Mouse (Mus musculus) forebrain, embryonic 15.5 days (tissue): ENCODE data around the gene Sipa1l2. TPM values are rescaled to one million over a fixed set of nuclear protein-coding genes. Genes with fewer than 3 reads are reported as not detected.
A peak's percentile ranks its signal among the peaks of the same experiment; 100 is the strongest.
"Not testable (repeated sequence)": the region's sequence is repeated elsewhere in the genome, so short reads cannot be mapped to it uniquely, and the experiment has no call there.

Experiments used
- ATAC-seq: fragments of 200-750 bp; cut with Nextera tagmentation; replicated peaks from 2 replicates; pipeline ENCODE4 v1.8.0; 2017; ENCODE audit warnings: mild to moderate bottlenecking, moderate TSS enrichment, moderate library complexity
- H3K27ac ChIP-seq: fragments of 300-500 bp; sonication (generic); replicated peaks from 2 replicates; pipeline ENCODE4 v1.5.1; 2015; ENCODE audit warnings: mild to moderate bottlenecking, inconsistent platforms
- H3K27me3 ChIP-seq: fragments of 300-500 bp; sonication (generic); 2 replicates; pipeline ENCODE4 v1.6.1; 2015; ENCODE audit warnings: inconsistent platforms
- H3K36me3 ChIP-seq: fragments of 300-500 bp; sonication (generic); 2 replicates; pipeline ENCODE4 v1.6.1; 2015; ENCODE audit warnings: mild to moderate bottlenecking, inconsistent platforms
- H3K4me1 ChIP-seq: fragments of 300-500 bp; sonication (generic); 2 replicates; pipeline ENCODE4 v1.6.1; 2015; ENCODE audit warnings: inconsistent platforms
- H3K4me2 ChIP-seq: fragments of 300-500 bp; sonication (generic); replicated peaks from 2 replicates; pipeline ENCODE4 v1.6.1; 2015; ENCODE audit warnings: mild to moderate bottlenecking, inconsistent platforms
- H3K4me3 ChIP-seq: fragments of 300-500 bp; sonication (generic); 2 replicates; pipeline ENCODE4 v1.5.1; 2015; ENCODE audit warnings: mild to moderate bottlenecking, inconsistent platforms
- H3K9ac ChIP-seq: fragments of 300-500 bp; sonication (generic); replicated peaks from 2 replicates; pipeline ENCODE4 v1.6.1; 2015; ENCODE audit warnings: mild to moderate bottlenecking, inconsistent platforms
- H3K9me3 ChIP-seq: fragments of 300-500 bp; sonication (generic); 2 replicates; pipeline ENCODE4 v1.6.1; 2016; ENCODE audit warnings: inconsistent platforms
- WGBS: fragments of 180-500 bp; shearing (Covaris S2); methylation state at CpG from one replicate; pipeline ENCODE4 v1.1.7; 2015; ENCODE audit warnings: mixed read lengths; 5-methylcytosine and 5-hydroxymethylcytosine counted together
- polyA plus RNA-seq: library from polyadenylated mRNA; unstranded; fragments of >200 nt; fragmentation: Nextera tagmentation; extraction: Ambion mirVana; gene quantifications from 2 replicates; pipeline ENCODE4 v1.2.1, GENCODE M21; 2015

Gene Sipa1l2
- polyA plus RNA-seq, 1 experiment from 2014 or later, result 32.0 TPM

DNA sequence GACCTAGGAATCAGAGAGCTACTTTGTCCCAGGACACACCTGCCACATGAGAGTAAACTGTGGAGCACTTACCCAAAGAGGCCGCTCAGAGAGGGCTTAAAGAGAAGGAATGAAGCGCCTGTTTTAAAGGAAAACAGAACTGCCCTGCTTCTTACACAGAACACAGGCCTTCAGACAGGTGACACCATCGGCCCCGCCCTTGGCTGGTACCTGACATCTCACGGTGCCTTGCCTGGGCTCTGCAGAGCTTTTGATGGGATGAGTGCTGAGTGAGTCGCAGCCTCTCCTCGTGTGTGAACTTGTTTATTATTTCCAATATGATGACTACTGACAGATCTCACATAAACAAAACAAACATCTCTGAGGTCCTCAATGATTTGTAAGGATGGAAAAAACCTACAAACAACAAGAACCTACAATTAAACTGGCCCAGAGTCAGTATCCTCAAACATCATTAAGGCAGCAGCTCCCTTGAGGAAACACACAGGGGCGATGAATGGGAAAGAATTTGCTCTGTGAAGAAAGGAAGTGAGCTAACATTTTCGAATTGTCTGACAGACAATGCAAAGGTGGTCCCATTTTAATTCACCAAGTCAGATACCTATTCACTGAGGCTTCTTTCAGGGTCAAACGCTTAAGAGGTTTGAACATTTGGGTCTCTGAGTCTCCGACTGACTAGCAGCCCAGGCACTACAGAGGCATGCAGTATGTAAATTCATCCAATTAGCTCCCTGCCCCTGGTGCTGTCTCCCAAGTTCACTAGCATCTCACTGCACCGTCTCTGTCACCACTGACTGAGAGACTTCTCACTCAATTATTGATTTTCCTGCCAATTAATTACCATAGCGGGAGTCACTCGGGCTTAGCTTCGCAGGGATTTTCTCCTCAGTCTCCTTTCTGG is 39.2 kb downstream of the Sipa1l2 start:
- Histone ChIP-seq H3K4me3 (no peak overlapping the region), H3K4me1 (peaks cover 90% of the 10 kb centered on the region), H3K27me3 (no peaks in the 10 kb centered on the region), H3K27ac (peak overlapping the region; percentile 19; the same call in 1 of the 2 replicates), H3K4me2 (no peak overlapping the region), H3K36me3 (no peaks in the 10 kb centered on the region), H3K9ac (no peak overlapping the region), H3K9me3 (no peaks in the 10 kb centered on the region)
- no peak for ATAC-seq
- 38% methylated on average over 15 of the region's 15 CpGs for WGBS

DNA sequence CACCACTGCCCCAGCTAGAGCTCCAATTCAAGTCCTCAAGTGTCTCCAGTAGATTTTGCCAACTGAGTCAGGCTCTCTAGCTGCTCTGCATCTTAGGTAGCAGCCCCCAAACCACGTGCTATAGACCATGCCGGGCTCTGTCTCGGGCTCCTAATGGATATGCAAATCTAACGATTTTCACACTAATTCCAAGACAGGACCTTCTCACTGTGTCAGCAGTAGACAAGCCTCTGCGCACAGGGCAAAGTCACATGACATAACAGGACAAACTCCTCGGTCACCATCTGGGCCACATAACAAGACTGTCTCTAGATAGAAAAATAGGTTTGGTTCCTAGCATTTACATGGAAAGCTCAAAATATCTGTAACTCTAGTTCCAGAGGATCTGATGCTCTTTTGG is 40.6 kb downstream of the Sipa1l2 start:
- ATAC-seq, result 0 out of 2 replicates have a peak, but pooled peaks have one; percentile 12
- H3K27ac ChIP-seq, result no peak overlapping the region
- WGBS, result 16% methylated on average over 6 of the region's 6 CpGs

DNA sequence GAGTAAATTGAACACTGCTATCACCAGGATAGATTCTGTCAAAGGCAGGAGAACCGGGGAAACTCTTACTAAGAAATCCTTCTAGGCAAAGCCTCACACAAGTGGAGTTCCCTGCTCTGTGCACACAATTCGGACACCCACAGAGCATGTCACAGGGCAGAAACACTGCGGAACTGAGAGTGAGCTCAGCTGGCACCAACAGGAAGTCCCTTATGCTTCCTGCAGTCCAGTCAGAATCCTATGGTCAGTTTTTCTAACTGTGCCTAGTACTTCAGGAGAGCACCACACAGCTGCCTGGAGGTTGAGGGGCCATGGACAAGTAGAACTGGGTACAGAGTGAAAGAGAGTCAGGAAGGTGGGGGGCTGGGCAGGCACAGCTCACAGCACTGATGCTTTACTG is 41.7 kb downstream of the Sipa1l2 start:
- H3K36me3 ChIP-seq, result no peaks in the 10 kb centered on the region
- H3K4me1 ChIP-seq, result peaks cover 78% of the 10 kb centered on the region
- no peaks in the 10 kb centered on the region for H3K9me3 ChIP-seq
- H3K4me3 ChIP-seq, result no peak overlapping the region
- H3K27ac ChIP-seq, result no peak overlapping the region
- no peaks in the 10 kb centered on the region for H3K27me3 ChIP-seq
- no peak for ATAC-seq
- WGBS, result 60% methylated on average over 3 of the region's 3 CpGs
- H3K4me2 ChIP-seq, result no peak overlapping the region
- H3K9ac ChIP-seq, result no peak overlapping the region

More for the DNA sequence above, 40.6 kb downstream of the Sipa1l2 start:
- no peak overlapping the region for H3K4me3 ChIP-seq
- H3K9me3 ChIP-seq, result no peaks in the 10 kb centered on the region
- H3K27me3 ChIP-seq, result no peaks in the 10 kb centered on the region
- H3K9ac ChIP-seq, result no peak overlapping the region
- H3K4me1 ChIP-seq, result peaks cover 84% of the 10 kb centered on the region
- no peak overlapping the region for H3K4me2 ChIP-seq
- no peaks in the 10 kb centered on the region for H3K36me3 ChIP-seq

DNA sequence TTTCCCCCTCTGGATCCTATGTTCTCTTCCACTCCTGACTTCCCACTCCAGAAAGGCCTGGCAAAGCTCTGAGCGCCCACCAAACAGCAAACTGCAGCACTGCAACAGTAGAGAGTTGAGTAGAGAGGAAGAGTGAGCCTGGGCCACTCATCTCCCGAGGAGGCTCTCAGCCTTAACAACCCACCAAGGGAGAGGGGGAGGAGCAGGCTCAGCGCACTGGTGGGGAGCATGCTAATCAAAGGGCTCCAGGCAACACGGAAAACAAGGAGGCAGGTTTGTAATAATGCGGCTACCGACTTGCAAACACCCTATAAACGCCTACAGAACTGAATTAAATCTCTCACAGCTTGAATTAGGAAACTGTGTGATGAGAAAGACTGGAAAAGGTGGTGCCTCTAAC is 42.6 kb downstream of the Sipa1l2 start:
- peaks cover 74% of the 10 kb centered on the region for H3K4me1 ChIP-seq

DNA sequence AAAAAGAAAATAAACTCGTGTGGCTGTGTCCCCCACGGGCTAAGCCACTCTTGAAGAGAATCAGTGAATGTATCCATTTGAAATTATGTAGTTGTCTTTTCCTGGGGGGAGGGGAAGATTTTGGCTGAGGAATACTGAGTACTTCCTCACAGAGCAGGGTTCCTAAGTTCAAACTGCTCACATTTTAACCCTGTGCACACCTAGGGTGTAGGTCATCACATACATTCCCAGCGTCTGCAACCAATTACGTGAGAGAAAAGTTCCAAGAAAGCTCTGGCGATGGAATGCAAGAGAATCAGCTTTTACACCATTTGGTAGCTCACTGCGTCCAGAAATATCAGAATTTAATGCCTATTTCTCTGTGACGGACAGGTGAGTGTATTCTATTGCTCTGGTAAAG is 43.0 kb downstream of the Sipa1l2 start:
- H3K27ac ChIP-seq, result no peak overlapping the region
- H3K27me3 ChIP-seq, result no peaks in the 10 kb centered on the region
- H3K9me3 ChIP-seq, result no peaks in the 10 kb centered on the region
- H3K9ac ChIP-seq, result no peak overlapping the region
- 43% methylated on average over 7 of the region's 7 CpGs for WGBS
- no peaks in the 10 kb centered on the region for H3K36me3 ChIP-seq
- ATAC-seq, result no peak
- peaks cover 70% of the 10 kb centered on the region for H3K4me1 ChIP-seq
- no peak overlapping the region for H3K4me2 ChIP-seq
- no peak overlapping the region for H3K4me3 ChIP-seq

More for the DNA sequence above, 42.6 kb downstream of the Sipa1l2 start:
- no peak overlapping the region for H3K4me2 ChIP-seq
- no peak overlapping the region for H3K4me3 ChIP-seq
- H3K27me3 ChIP-seq, result no peaks in the 10 kb centered on the region
- no peaks in the 10 kb centered on the region for H3K9me3 ChIP-seq
- H3K27ac ChIP-seq, result 0 out of 2 replicates have a peak overlapping the region, but pooled peaks have one; percentile 17
- no peak; the same call in 1 of the 2 replicates for ATAC-seq
- WGBS, result 8% methylated on average over 7 of the region's 7 CpGs
- H3K36me3 ChIP-seq, result no peaks in the 10 kb centered on the region
- no peak overlapping the region for H3K9ac ChIP-seq

DNA sequence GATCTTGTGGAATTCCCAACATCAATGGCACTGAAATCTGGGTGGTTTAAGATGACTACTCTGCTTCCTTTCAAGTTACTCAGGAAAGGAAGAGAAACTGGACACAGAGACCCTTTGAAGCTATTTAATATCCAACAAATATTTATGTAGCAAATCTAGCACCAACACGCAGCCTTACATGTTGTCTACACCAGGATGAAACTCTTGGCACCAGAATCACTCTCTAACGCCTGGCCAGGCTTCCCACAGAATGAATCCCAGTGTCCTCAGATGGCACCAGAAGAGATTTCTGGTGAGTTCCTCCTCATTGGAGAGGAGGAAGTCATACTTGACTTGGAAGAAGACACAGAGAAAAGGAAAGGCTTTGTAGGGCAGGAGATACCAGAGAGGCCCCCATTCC is 45.1 kb downstream of the Sipa1l2 start:
- H3K9me3 ChIP-seq, result no peaks in the 10 kb centered on the region
- WGBS, result 77% methylated on average over 2 of the region's 2 CpGs
- H3K4me3 ChIP-seq, result no peak overlapping the region
- peaks cover 52% of the 10 kb centered on the region for H3K4me1 ChIP-seq
- ATAC-seq, result no peak
- no peaks in the 10 kb centered on the region for H3K36me3 ChIP-seq
- H3K9ac ChIP-seq, result no peak overlapping the region
- H3K27me3 ChIP-seq, result no peaks in the 10 kb centered on the region
- no peak overlapping the region for H3K4me2 ChIP-seq
- no peak overlapping the region for H3K27ac ChIP-seq

DNA sequence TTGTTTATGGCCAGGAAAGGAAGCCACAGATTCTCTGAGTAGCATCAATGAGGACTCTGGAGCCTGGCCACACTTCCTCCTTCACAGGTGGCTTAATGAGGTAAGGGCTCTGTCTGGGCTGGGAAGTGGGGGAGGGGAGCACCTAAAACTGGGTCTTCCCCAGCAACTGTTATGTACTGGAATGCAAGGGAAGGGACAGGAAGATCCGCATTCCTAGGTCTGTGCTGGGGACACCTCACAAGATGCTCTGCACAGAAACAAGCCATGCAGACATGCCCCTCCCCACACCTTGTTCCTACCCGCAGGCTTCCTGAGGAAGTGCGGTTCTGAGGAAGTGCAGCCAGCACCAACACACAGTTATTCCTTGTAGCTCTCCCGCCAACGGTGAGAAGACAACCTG is 46.4 kb downstream of the Sipa1l2 start:
- Histone ChIP-seq H3K4me3 (no peak overlapping the region), H3K4me2 (no peak overlapping the region), H3K9me3 (no peaks in the 10 kb centered on the region), H3K36me3 (no peaks in the 10 kb centered on the region), H3K4me1 (peaks cover 42% of the 10 kb centered on the region), H3K27me3 (no peaks in the 10 kb centered on the region), H3K27ac (no peak overlapping the region), H3K9ac (no peak overlapping the region)
- no peak for ATAC-seq
- WGBS, result 46% methylated on average over 5 of the region's 5 CpGs

DNA sequence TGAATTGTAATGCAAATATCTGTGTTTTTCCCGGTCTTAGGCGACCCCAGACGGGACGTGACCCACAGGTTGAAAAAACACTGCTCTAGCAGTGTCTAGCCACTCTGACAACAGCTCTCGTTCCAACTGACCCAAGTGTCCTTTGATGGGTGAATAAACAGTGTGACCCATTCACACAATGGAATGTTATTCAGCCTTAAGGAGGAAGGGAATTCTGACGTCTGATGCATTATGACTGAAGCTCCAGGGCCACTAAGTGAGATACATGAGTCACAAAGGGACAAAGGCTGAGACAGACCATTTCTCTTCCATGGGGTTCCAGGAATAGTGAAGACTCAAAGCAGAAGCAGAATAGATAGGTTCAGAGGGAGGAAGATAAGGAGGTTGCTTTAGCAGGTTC is 47.5 kb downstream of the Sipa1l2 start:
- Histone ChIP-seq H3K4me3 (no peak overlapping the region), H3K27me3 (no peaks in the 10 kb centered on the region), H3K36me3 (no peaks in the 10 kb centered on the region), H3K9ac (no peak overlapping the region), H3K4me1 (peaks cover 40% of the 10 kb centered on the region), H3K27ac (no peak overlapping the region), H3K9me3 (no peaks in the 10 kb centered on the region), H3K4me2 (no peak overlapping the region)
- ATAC-seq, result no peak
- 52% methylated on average over 6 of the region's 6 CpGs for WGBS

DNA sequence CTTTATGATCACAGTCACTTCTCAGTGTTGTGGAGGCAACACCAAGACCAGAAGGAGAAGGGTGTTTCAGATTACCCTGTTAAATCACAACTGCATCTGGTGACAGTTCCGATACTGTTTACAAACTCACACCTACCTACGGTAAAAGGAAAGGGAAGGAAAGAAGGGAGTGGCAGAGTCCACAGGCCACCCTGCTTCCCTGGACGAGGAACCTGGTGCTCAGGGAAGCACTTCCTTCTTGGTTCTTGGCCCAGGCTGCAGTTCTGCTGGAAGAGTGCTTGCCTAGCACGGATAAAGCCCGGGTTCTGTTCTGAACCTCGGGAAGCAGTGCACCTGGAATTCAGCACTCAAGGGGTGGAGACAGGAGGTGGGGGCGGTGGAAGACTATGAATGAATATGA is 48.5 kb downstream of the Sipa1l2 start:
- ATAC-seq, result no peak
- no peak overlapping the region for H3K27ac ChIP-seq

DNA sequence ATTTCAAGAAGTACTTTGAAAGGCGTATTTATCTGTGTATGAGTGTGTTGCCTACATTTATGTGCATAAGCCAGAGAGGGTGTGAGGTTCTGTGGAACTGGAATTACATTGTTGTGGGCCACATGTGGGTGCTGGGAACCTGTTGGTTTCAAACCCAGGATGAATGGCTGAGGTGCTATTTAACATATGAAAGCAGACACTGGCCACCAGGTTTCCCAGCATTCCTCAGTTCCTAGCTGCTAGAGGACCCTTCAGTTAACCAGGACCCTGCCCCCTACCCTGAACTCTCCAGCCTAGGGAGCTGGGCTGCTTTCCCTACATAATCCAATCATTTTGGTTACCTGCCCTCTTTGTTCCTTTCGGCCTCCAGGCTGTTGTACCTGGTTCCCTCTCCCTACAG is 49.3 kb downstream of the Sipa1l2 start:
- ATAC-seq, H3K9ac ChIP-seq, H3K4me3 ChIP-seq, H3K27me3 ChIP-seq, H3K36me3 ChIP-seq, H3K27ac ChIP-seq, H3K4me2 ChIP-seq, H3K9me3 ChIP-seq: not testable (repeated sequence)
- 51% methylated on average over 2 of the region's 2 CpGs for WGBS
- H3K4me1 ChIP-seq, result peaks cover 31% of the 10 kb centered on the region

More for the DNA sequence above, 48.5 kb downstream of the Sipa1l2 start:
- Histone ChIP-seq H3K27me3 (no peaks in the 10 kb centered on the region), H3K4me3 (no peak overlapping the region), H3K9me3 (no peaks in the 10 kb centered on the region), H3K36me3 (no peaks in the 10 kb centered on the region), H3K9ac (no peak overlapping the region), H3K4me2 (no peak overlapping the region), H3K4me1 (peaks cover 32% of the 10 kb centered on the region)
- 74% methylated on average over 7 of the region's 7 CpGs for WGBS

DNA sequence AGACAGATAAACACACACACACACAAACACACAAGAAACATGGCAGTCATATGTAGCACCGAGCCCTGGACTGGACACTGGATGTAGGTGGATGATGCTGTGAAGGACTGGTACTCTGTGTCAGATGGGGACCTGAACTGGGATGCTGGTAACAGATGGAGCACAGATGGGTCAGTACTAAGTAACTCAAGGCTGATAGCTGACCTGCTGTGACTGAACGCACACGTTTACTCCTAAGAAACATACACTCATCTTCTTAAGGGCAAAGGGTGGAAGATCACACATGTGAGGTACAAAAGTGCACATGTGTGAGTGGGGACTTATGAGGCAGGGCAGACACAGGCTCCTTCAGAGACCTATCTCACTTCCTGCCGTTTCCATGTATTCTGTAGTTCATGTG is 50.7 kb downstream of the Sipa1l2 start:
- WGBS, result 79% methylated on average over 4 of the region's 4 CpGs
- ATAC-seq, result no peak

DNA sequence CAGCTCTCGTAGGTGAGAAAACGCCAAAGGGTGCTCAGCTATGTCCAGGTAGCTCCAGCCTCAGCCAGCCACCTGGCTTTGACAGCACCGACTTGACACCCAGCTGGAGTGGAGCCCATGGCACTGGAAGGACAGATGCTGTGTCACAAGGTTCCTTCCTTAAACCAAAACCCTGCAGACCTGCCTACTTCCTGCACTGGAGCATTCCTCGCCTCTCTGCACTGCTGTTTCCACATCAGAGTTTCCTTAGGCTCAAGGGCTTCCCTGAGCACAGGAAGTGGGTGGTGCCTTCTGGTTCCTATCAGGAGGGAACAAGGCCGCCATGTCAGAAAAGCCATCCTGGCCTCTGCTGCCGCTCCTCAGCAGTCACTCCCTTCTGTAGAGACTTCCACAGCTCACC is 51.3 kb downstream of the Sipa1l2 start:
- Histone ChIP-seq H3K9me3 (no peaks in the 10 kb centered on the region), H3K4me3 (no peak overlapping the region), H3K4me1 (peaks cover 44% of the 10 kb centered on the region), H3K9ac (no peak overlapping the region), H3K27me3 (no peaks in the 10 kb centered on the region), H3K27ac (no peak overlapping the region), H3K36me3 (no peaks in the 10 kb centered on the region), H3K4me2 (no peak overlapping the region)
- WGBS, result 92% methylated on average over 6 of the region's 6 CpGs
- no peak for ATAC-seq

More for the DNA sequence above, 50.7 kb downstream of the Sipa1l2 start:
- no peaks in the 10 kb centered on the region for H3K36me3 ChIP-seq
- no peak overlapping the region for H3K27ac ChIP-seq
- no peak overlapping the region for H3K4me3 ChIP-seq
- no peaks in the 10 kb centered on the region for H3K27me3 ChIP-seq
- no peak overlapping the region for H3K4me2 ChIP-seq
- H3K9ac ChIP-seq, result no peak overlapping the region
- H3K4me1 ChIP-seq, result peaks cover 39% of the 10 kb centered on the region
- no peaks in the 10 kb centered on the region for H3K9me3 ChIP-seq
